Mouse (Mus musculus): ENCODE results near the gene Dppa5a. TPM values are rescaled to one million over a fixed set of nuclear protein-coding genes. Genes with fewer than 3 reads are reported as not detected.
A peak's percentile ranks its signal among the peaks of the same experiment; 100 is the strongest.
"Not testable (repeated sequence)": the region's sequence is repeated elsewhere in the genome, so short reads cannot be mapped to it uniquely, and the experiment has no call there.

Dppa5a gene
- total RNA-seq, 2 experiments from 2014 or later, result not detected

DNA sequence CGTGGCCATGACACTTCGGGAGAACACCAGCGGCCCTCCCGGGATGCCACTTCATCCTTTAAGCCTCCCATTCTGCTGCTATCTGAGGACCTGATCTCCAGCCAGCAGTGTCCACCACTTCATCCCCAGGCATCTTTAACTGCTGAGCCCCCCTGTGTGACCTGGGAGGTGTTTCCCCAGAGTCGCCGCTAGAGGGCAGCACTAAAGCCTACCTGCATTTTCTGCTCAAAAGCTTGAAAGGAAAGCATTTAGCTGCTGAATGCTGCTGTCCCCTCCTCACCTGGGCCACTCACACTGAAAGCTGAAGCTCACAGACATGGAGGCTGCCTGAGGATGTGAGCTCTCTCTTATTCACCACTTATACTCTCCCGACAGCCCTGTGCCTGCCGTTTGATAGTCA is 27.7 kb downstream of the Dppa5a start:
- H3K4me3 ChIP-seq, H3K27ac ChIP-seq: not testable (repeated sequence)
- DNase-seq (ENCODE audit: low spot score in 2 of 2), result peak in 1 of 2 experiments; percentile 30
- TF ChIP-seq CTCF (conservative IDR thresholded peaks at IDR 0.05), result peak; percentile 85

DNA sequence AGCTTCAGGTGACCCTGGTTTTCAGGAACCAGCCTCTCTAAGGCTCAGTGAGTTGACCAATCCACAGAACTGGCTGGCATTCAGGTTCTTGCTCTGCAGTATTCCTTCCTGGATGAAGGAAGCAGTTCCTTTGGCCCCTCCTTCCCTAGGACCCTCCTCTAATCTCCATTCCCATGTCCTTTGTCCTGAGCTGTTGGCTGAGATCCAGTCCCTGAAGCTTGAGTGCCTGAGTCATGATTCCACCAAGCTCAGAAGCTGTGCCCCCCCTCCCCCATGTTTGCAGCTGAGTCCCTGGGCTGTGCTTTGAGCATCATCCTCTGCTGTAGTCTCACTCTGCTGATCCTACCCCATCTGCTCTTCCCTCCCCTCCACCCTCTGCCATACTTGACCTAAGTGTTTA is 30.9 kb downstream of the Dppa5a start:
- H3K27ac ChIP-seq; H3K4me3 ChIP-seq; DNase-seq (ENCODE audit: low spot score in 2 of 2): not testable (repeated sequence)

DNA sequence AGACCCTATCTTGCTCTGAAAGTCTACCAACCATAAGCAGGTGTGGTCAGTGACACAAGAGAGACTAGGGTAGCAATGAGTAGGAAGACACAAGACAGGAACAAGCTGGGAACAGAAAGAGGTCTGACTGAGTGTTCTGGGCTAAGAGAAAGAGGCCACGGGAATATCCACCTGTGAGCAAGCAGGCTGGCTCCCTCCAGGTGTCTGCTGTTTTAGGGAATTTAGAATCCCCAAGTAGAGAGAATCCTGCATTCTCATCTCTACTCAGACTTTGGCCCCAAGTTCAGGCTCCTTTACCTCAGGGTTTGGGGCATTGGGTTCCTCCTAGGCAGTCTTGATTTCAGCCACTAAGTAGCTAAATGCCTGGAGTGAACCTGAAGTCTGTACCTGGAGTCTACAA is 40.7 kb downstream of the Dppa5a start, which contains the start of gene Omt2b:
Gene Omt2b (plus strand): TSS at position 301 of the 400 bp plus-strand sequence.
- not testable (repeated sequence) for H3K27ac ChIP-seq

DNA sequence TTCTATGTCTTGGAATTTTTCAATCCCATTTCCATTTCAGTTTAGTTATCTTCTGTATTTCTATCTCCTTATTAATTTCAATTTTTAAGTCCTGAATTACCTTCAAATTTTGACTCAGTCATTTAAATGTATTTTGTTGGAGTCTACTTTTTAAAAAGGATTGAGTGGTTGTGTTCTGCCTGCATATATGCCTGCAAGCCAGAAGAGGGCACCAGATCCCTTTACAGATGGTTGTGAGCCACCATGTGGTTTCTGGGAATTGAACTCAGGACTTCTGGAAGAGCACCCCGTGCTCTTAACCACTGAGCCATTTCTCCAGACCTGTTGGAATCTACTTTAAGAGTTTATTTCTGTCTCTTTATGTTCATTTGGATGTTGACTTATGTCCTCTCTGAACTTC is 48.5 kb downstream of the Dppa5a start:
- H3K27ac ChIP-seq, result no peak overlapping the region
- peak; percentile 76 for TF ChIP-seq CTCF (conservative IDR thresholded peaks at IDR 0.05)
- no peak for DNase-seq (ENCODE audit: low spot score in 2 of 2)

More for the DNA sequence above, 40.7 kb downstream of the Dppa5a start, which contains the start of gene Omt2b:
- H3K4me3 ChIP-seq; DNase-seq (ENCODE audit: low spot score in 2 of 2): not testable (repeated sequence)

More for the DNA sequence above, 48.5 kb downstream of the Dppa5a start:
- no peak overlapping the region for H3K4me3 ChIP-seq

Other genes with a start within 250 kb of the Dppa5a start
- gene Gsta4, start 185.4 kb downstream of the Dppa5a start, total RNA-seq (2021), result 10 to 100 TPM; 48.4 to 50.1 TPM
- gene Gsta1, start 137.5 kb downstream of the Dppa5a start, total RNA-seq (2021), result not detected
- gene Gm3776, start 111.0 kb downstream of the Dppa5a start, total RNA-seq (2021), result not detected
- gene Gm10639, start 78.3 kb downstream of the Dppa5a start, total RNA-seq (2021), result not detected
- not detected for gene Omt2a, start 53.4 kb downstream of the Dppa5a start, total RNA-seq (2021)
- not detected for gene Omt2b, start 40.6 kb downstream of the Dppa5a start, total RNA-seq (2021)
- not detected for gene Gsta2, start 12.4 kb downstream of the Dppa5a start, total RNA-seq (2021)
- gene Ooep, start 10.5 kb upstream of the Dppa5a start, total RNA-seq (2021), result under 1 TPM in 1 of 2 experiments, not detected in 1; 0.17 TPM
- not detected for gene Ddx43, start 27.6 kb upstream of the Dppa5a start, total RNA-seq (2021)
- under 1 TPM; 0.79 to 0.92 TPM for gene Cgas, start 75.1 kb upstream of the Dppa5a start, total RNA-seq (2021)
- 10 to 100 TPM; 25.1 to 25.8 TPM for gene Mto1, start 80.0 kb upstream of the Dppa5a start, total RNA-seq (2021)
- 1 to 10 TPM; 1.3 to 1.5 TPM for gene Gm17324, start 80.6 kb upstream of the Dppa5a start, total RNA-seq (2021)
- gene Eef1a1, start 121.0 kb upstream of the Dppa5a start, total RNA-seq (2021), result 1,000 to 10,000 TPM; 3,119 to 3,317 TPM
- gene Slc17a5, start 219.9 kb upstream of the Dppa5a start, total RNA-seq (2021), result 10 to 100 TPM; 23.0 to 24.5 TPM
- 1 to 10 TPM; 3.1 to 3.5 TPM for gene Cd109, start 247.4 kb upstream of the Dppa5a start, total RNA-seq (2021)